Mouse (Mus musculus) lung, embryonic 16.5 days (tissue): Measurements from ENCODE around the gene Itga2. TPM values are rescaled to one million over a fixed set of nuclear protein-coding genes. Genes with fewer than 3 reads are reported as not detected.

ENCODE experiments used
- ATAC-seq: fragments of 200-750 bp; cut with Nextera tagmentation; 2 replicates; pipeline ENCODE4 v1.8.0; 2017; ENCODE audit warnings: low read depth, mild to moderate bottlenecking, moderate library complexity
- H3K27ac ChIP-seq: fragments of 300-500 bp; sonication (generic); 2 replicates; pipeline ENCODE4 v1.5.1; 2014; ENCODE audit warnings: mild to moderate bottlenecking, control low read depth, low read length
- H3K27me3 ChIP-seq: fragments of 300-500 bp; sonication (generic); 2 replicates; pipeline ENCODE4 v1.6.1; 2014; ENCODE audit warnings: low read depth, low read length, mixed read lengths; ENCODE audit not compliant: control insufficient read depth, insufficient read depth
- H3K36me3 ChIP-seq: fragments of 300-500 bp; sonication (generic); 2 replicates; pipeline ENCODE4 v1.6.1; 2014; ENCODE audit warnings: low read length; ENCODE audit not compliant: control insufficient read depth, insufficient read depth
- H3K4me1 ChIP-seq: fragments of 300-500 bp; sonication (generic); replicated peaks from 2 replicates; pipeline ENCODE4 v1.6.1; 2014; ENCODE audit warnings: low read length, mixed read lengths; ENCODE audit not compliant: control insufficient read depth, insufficient read depth
- H3K4me2 ChIP-seq: fragments of 300-500 bp; sonication (generic); 2 replicates; pipeline ENCODE4 v1.6.1; 2014; ENCODE audit warnings: low read depth, low read length, control low read depth
- H3K4me3 ChIP-seq: fragments of 300-500 bp; sonication (generic); 2 replicates; pipeline ENCODE4 v1.5.1; 2014; ENCODE audit warnings: mild to moderate bottlenecking, low read length, control low read depth
- H3K9ac ChIP-seq: fragments of 300-500 bp; sonication (generic); 2 replicates; pipeline ENCODE4 v1.6.1; 2014; ENCODE audit warnings: low read length, control low read depth
- H3K9me3 ChIP-seq: fragments of 300-500 bp; sonication (generic); 2 replicates; pipeline ENCODE4 v1.6.1; 2016; ENCODE audit warnings: low read length; ENCODE audit not compliant: control insufficient read depth
- WGBS: fragments of 180-500 bp; shearing (Covaris S2); extraction: QIAGEN DNeasy Blood & Tissue Kit; methylation state at CpG from one replicate; pipeline ENCODE4 v1.1.7; 2014; 5-methylcytosine and 5-hydroxymethylcytosine counted together
- polyA plus RNA-seq: library from polyadenylated mRNA; unstranded; fragments of >200 nt; fragmentation: Nextera tagmentation; extraction: Ambion mirVana; gene quantifications from 2 replicates; pipeline ENCODE4 v1.2.1, GENCODE M21; 2015

Itga2 gene
- polyA plus RNA-seq, 1 experiment from 2014 or later, result 9.6 TPM

GRCm38 (mm10) chr13:114818513-114818912 lies 113.4 kb downstream of the Itga2 start:
- Histone ChIP-seq H3K36me3 (peaks cover 9% of the 10 kb centered on the region; the same call in 1 of the 2 replicates), H3K4me1 (peaks cover 7% of the 10 kb centered on the region; the same call in 1 of the 2 replicates), H3K27ac (no peak overlapping the region), H3K9me3 (no peaks in the 10 kb centered on the region), H3K4me2 (peak overlapping the region; percentile 80), H3K9ac (peak overlapping the region; percentile 78), H3K27me3 (no peaks in the 10 kb centered on the region), H3K4me3 (peak overlapping the region; percentile 85)
- peak; percentile 64 for ATAC-seq
- WGBS, result 21% methylated on average over 9 of the region's 9 CpGs

DNA sequence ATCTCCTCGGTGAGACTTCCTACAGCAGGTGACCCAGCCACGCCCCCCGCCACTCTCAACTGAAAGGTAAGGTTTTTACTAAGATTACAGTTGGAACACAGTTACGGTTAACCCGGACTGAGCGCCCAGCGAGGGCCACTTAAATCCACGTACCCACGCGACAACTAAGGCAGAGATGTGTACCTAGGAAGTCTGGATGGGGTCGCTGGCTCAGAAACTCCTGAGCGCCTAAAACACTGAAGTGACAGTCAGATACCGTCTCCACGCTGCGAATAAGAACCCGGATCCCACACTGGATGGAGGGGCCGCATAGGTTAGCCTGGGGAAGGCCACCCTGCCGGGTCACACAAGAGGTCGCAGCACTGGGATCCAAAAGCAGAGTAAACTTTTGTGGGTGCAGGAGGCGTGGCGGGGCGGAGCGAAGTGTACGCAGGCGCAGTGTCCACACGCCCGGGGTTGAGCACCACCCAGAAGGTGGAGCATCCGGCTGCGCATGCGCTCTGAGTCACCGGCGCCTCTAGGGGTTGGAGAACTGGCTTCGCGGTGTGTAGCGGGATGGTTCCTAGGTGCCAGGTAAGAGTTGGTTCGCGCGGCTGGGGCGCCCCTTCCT lies 114.0 kb downstream of the Itga2 start, which contains the start of gene Mocs2:
Gene Mocs2, plus strand, starts transcription at position 486 of the 610 bp plus-strand sequence.
- Histone ChIP-seq H3K27ac (peak within 1 kb of the TSS; percentile 50; the same call in 1 of the 2 replicates), H3K4me1 (peaks cover 7% of the 10 kb centered on the region; the same call in 1 of the 2 replicates), H3K9ac (peak within 1 kb of the TSS; percentile 78), H3K4me3 (peak within 1 kb of the TSS; percentile 85), H3K36me3 (peaks cover 8% of the 10 kb centered on the region; the same call in 1 of the 2 replicates), H3K27me3 (no peaks in the 10 kb centered on the region), H3K9me3 (no peaks in the 10 kb centered on the region), H3K4me2 (peak within 1 kb of the TSS; percentile 80)
- ATAC-seq, result peak; percentile 99
- under 1% methylated on average over 35 of the region's 39 CpGs for WGBS

DNA sequence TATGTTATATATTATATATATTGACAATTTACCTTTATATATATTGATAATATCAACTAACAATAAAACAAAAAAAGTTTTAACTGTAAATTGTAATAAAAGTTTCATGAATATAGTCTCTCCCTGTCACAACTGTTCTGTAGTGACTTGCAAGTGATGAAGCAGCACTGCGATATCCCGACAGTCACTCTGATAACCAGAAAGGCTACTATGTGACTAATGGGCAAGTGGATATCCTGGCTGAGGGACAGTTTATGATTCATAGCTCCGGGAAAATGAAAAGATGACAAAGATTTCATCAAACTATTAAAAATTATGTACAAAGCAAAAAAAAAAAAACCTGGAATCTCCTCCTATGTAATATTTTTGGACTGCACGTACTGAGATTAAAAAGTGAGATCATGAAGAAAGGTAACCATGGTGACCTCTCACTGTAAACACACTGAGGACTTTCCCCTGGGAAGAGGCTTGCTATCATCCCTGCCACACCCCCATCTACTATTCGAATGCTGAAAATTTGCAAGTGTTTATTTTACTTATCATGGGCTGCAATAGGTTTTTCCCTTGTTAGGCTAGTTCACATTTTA lies 122.2 kb downstream of the Itga2 start:
- Histone ChIP-seq H3K4me3 (no peak overlapping the region), H3K9ac (no peak overlapping the region), H3K27me3 (no peaks in the 10 kb centered on the region), H3K9me3 (no peaks in the 10 kb centered on the region), H3K4me1 (no peaks in the 10 kb centered on the region), H3K36me3 (no peaks in the 10 kb centered on the region), H3K27ac (no peak overlapping the region), H3K4me2 (no peak overlapping the region)
- WGBS, result 37% methylated on average over 5 of the region's 5 CpGs
- no peak for ATAC-seq

GRCm38 (mm10) chr13:114802971-114803370 lies 128.9 kb downstream of the Itga2 start:
- Histone ChIP-seq H3K36me3 (no peaks in the 10 kb centered on the region), H3K27me3 (no peaks in the 10 kb centered on the region), H3K4me2 (no peak overlapping the region), H3K4me1 (no peaks in the 10 kb centered on the region), H3K9me3 (no peaks in the 10 kb centered on the region), H3K9ac (no peak overlapping the region), H3K27ac (no peak overlapping the region), H3K4me3 (no peak overlapping the region)
- WGBS, result 56% methylated on average over 2 of the region's 2 CpGs
- no peak for ATAC-seq

DNA sequence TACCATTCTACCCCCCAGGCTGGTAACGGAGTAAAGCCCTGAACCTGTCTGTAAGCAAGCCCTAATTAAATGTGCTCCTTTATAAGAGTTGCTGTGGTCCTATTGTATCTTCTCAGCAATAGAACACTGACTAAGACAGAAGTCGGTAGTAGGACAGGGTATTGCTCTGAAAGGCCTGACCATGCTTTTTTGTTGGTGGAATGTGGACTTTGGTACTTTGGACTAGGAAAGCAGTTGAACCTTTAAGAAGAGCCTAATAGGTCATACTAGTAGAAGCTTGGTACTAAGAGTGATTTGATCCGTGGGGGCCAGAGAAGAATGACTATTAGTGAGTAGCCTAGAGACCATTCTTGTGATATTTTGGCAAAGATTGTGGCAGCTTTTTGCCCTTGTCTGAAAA lies 130.0 kb downstream of the Itga2 start:
- no peaks in the 10 kb centered on the region for H3K4me1 ChIP-seq
- H3K27me3 ChIP-seq, result no peaks in the 10 kb centered on the region
- 84% methylated on average over 3 of the region's 3 CpGs for WGBS
- H3K36me3 ChIP-seq, result no peaks in the 10 kb centered on the region
- no peak overlapping the region for H3K4me3 ChIP-seq
- 0 out of 2 replicates have a peak, but pooled peaks cover 3% of the 10 kb centered on the region for H3K9me3 ChIP-seq
- H3K27ac ChIP-seq, result no peak overlapping the region
- no peak overlapping the region for H3K9ac ChIP-seq
- H3K4me2 ChIP-seq, result no peak overlapping the region
- no peak for ATAC-seq

GRCm38 (mm10) chr13:114793250-114794030 lies 138.5 kb downstream of the Itga2 start:
- no peak for ATAC-seq
- WGBS, result 32% methylated on average over 6 of the region's 6 CpGs
- Histone ChIP-seq H3K27me3 (no peaks in the 10 kb centered on the region), H3K4me1 (0 out of 2 replicates have a peak, but pooled peaks cover 2% of the 10 kb centered on the region), H3K4me2 (no peak overlapping the region), H3K4me3 (no peak overlapping the region), H3K9me3 (0 out of 2 replicates have a peak, but pooled peaks cover 3% of the 10 kb centered on the region), H3K9ac (no peak overlapping the region), H3K27ac (no peak overlapping the region), H3K36me3 (no peaks in the 10 kb centered on the region)

DNA sequence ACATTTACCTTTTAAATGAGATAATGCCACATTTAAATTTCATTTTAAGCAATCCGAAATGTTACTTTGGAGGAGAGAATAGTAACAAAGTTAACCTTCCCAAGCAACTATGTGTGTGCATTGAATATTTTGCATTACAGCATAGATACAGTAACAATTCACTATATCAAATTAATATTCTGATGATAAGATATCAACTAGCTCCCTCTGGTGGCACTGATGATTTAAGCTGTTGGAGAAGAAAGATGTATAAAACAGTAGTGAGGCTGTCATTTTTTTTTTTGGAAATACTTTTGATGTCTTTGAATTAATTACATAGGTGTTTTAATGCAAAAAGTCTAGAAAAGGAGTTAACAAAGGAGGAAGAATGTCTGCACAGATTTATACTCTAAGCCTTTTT lies 140.4 kb downstream of the Itga2 start:
- Histone ChIP-seq H3K4me1 (0 out of 2 replicates have a peak, but pooled peaks cover 2% of the 10 kb centered on the region), H3K4me2 (no peak overlapping the region), H3K9ac (no peak overlapping the region), H3K36me3 (no peaks in the 10 kb centered on the region), H3K27ac (no peak overlapping the region), H3K4me3 (no peak overlapping the region), H3K9me3 (no peaks in the 10 kb centered on the region), H3K27me3 (no peaks in the 10 kb centered on the region)
- ATAC-seq, result no peak
- WGBS, result 82% methylated on average over 1 of the region's 1 CpGs
